Mouse (Mus musculus) MEL (cell line): ENCODE data around the gene Cyp4f14. TPM values are rescaled to one million over a fixed set of nuclear protein-coding genes. Genes with fewer than 3 reads are reported as not detected.

Source experiments
- DNase-seq: peaks from one replicate; pipeline ENCODE4 v3.0.0; 2011; ENCODE audit warnings: low read depth, low spot score
- H3K27ac ChIP-seq: 2 replicates; pipeline ENCODE4 v1.5.1; 2012; ENCODE audit warnings: low read depth, mild to moderate bottlenecking, control low read depth, low read length, moderate library complexity; ENCODE audit not compliant: control insufficient read depth
- H3K27me3 ChIP-seq, 2 experiments: fragments of 150-350 bp in 1 of 2; sonication (generic) in 1 of 2; 2 replicates each; pipeline ENCODE4 v1.6.1; 2012; ENCODE audit warnings: low read length in 2 of 2, mild to moderate bottlenecking in 2 of 2, improper control_type of control experiment in 1 of 2, moderate library complexity in 1 of 2; ENCODE audit not compliant: insufficient read depth in 2 of 2, control insufficient read depth in 1 of 2
- H3K36me3 ChIP-seq, 2 experiments: 2 replicates each; pipeline ENCODE4 v1.6.1; 2012 to 2014; ENCODE audit warnings: low read length in 2 of 2, improper control_type of control experiment in 1 of 2, inconsistent platforms in 1 of 2, mild to moderate bottlenecking in 1 of 2; ENCODE audit not compliant: insufficient read depth in 2 of 2, control insufficient read depth in 1 of 2
- H3K4me1 ChIP-seq, 2 experiments: fragments of 150-350 bp in 1 of 2; sonication (generic) in 1 of 2; 2 replicates each; pipeline ENCODE4 v1.6.1; 2012; ENCODE audit warnings: low read length in 2 of 2, improper control_type of control experiment in 1 of 2, mild to moderate bottlenecking in 1 of 2; ENCODE audit not compliant: insufficient read depth in 2 of 2, control insufficient read depth in 1 of 2
- H3K4me3 ChIP-seq, 2 experiments: fragments of 150-350 bp in 1 of 2; sonication (generic) in 1 of 2; 2 replicates each; pipeline ENCODE4 v1.5.1; 2012; ENCODE audit warnings: low read depth in 2 of 2, low read length in 2 of 2, mild to moderate bottlenecking in 2 of 2, moderate library complexity in 2 of 2, control low read depth in 1 of 2, improper control_type of control experiment in 1 of 2; ENCODE audit not compliant: control insufficient read depth in 1 of 2, insufficient read depth in 1 of 2
- H3K79me2 ChIP-seq: 2 replicates; pipeline ENCODE4 v1.6.1; 2012; ENCODE audit warnings: mild to moderate bottlenecking, low read length, moderate library complexity; ENCODE audit not compliant: control insufficient read depth, poor library complexity, insufficient read depth
- H3K9ac ChIP-seq: 2 replicates; pipeline ENCODE4 v1.6.1; 2012; ENCODE audit warnings: low read depth, mild to moderate bottlenecking, control low read depth, low read length, moderate library complexity; ENCODE audit not compliant: control insufficient read depth, poor library complexity, severe bottlenecking
- H3K9me3 ChIP-seq: fragments of 150-350 bp; sonication (generic); replicated peaks from 2 replicates; pipeline ENCODE4 v1.6.1; 2012; ENCODE audit warnings: mild to moderate bottlenecking, low read length, improper control_type of control experiment, moderate library complexity; ENCODE audit not compliant: insufficient read depth
- BHLHE40 ChIP-seq: IDR thresholded peaks from 2 replicates; pipeline ENCODE4 v1.6.1; 2012; ENCODE audit warnings: low read depth, mild to moderate bottlenecking, inconsistent platforms, low read length, improper control_type of control experiment, borderline replicate concordance
- CHD1 ChIP-seq: IDR thresholded peaks from 2 replicates; pipeline ENCODE4 v1.6.1; 2012; ENCODE audit warnings: low read depth, mild to moderate bottlenecking, inconsistent platforms, low read length, improper control_type of control experiment
- CHD2 ChIP-seq: IDR thresholded peaks from 2 replicates; pipeline ENCODE4 v1.6.1; 2011; ENCODE audit warnings: low read length, improper control_type of control experiment
- ELF1 ChIP-seq: IDR thresholded peaks from 2 replicates; pipeline ENCODE4 v1.6.1; 2014; ENCODE audit warnings: low read depth, mild to moderate bottlenecking, inconsistent platforms, low read length, improper control_type of control experiment, moderate library complexity
- EP300 ChIP-seq, 2 experiments: IDR thresholded peaks; 2 replicates each; pipeline ENCODE4 v1.6.1; 2011; ENCODE audit warnings: improper control_type of control experiment in 2 of 2, low read length in 2 of 2, low read depth in 1 of 2, mild to moderate bottlenecking in 1 of 2
- ETS1 ChIP-seq: IDR thresholded peaks from 2 replicates; pipeline ENCODE4 v1.6.1; 2012; ENCODE audit warnings: low read depth, mild to moderate bottlenecking, inconsistent platforms, low read length, improper control_type of control experiment, moderate library complexity
- GABPA ChIP-seq: IDR thresholded peaks from 2 replicates; pipeline ENCODE4 v1.6.1; 2012; ENCODE audit warnings: low read depth, mild to moderate bottlenecking, inconsistent platforms, low read length, improper control_type of control experiment, moderate library complexity
- JUND ChIP-seq: IDR thresholded peaks from 2 replicates; pipeline ENCODE4 v1.6.1; 2011; ENCODE audit warnings: low read depth, mild to moderate bottlenecking, improper control_type of control experiment, low read length
- KAT2A ChIP-seq: conservative IDR thresholded peaks from 2 replicates; pipeline ENCODE4 v1.6.1; 2012; ENCODE audit warnings: low read depth, low read length, improper control_type of control experiment, inconsistent platforms
- MAX ChIP-seq: IDR thresholded peaks from 2 replicates; pipeline ENCODE4 v1.6.1; 2011; ENCODE audit warnings: low read length, improper control_type of control experiment
- MAZ ChIP-seq: IDR thresholded peaks from 2 replicates; pipeline ENCODE4 v1.6.1; 2012; ENCODE audit warnings: low read depth, mild to moderate bottlenecking, inconsistent platforms, low read length, improper control_type of control experiment
- MYB ChIP-seq: IDR thresholded peaks from 2 replicates; pipeline ENCODE4 v1.6.1; 2011; ENCODE audit warnings: mild to moderate bottlenecking, low read depth, low read length, improper control_type of control experiment
- POLR2A ChIP-seq, 2 experiments: IDR thresholded peaks; 2 replicates each; pipeline ENCODE4 v1.6.1; 2011 to 2012; ENCODE audit warnings: low read length in 2 of 2, mild to moderate bottlenecking in 2 of 2, control low read depth in 1 of 2, improper control_type of control experiment in 1 of 2, low read depth in 1 of 2, moderate library complexity in 1 of 2; ENCODE audit not compliant: control insufficient read depth in 1 of 2, insufficient read depth in 1 of 2, poor library complexity in 1 of 2
- POLR2AphosphoS5 ChIP-seq: IDR thresholded peaks from 2 replicates; pipeline ENCODE4 v1.6.1; 2012; ENCODE audit warnings: low read depth, borderline replicate concordance, mild to moderate bottlenecking, inconsistent platforms, low read length, moderate library complexity, mixed read lengths
- RAD21 ChIP-seq: IDR thresholded peaks from 2 replicates; pipeline ENCODE4 v1.6.1; 2011; ENCODE audit warnings: mild to moderate bottlenecking, low read depth, low read length, improper control_type of control experiment
- RCOR1 ChIP-seq: IDR thresholded peaks from 2 replicates; pipeline ENCODE4 v1.6.1; 2012; ENCODE audit warnings: low read depth, mild to moderate bottlenecking, inconsistent platforms, low read length, improper control_type of control experiment
- SIN3A ChIP-seq: IDR thresholded peaks from 2 replicates; pipeline ENCODE4 v1.6.1; 2012; ENCODE audit warnings: low read length, improper control_type of control experiment, inconsistent platforms
- SMC3 ChIP-seq: IDR thresholded peaks from 2 replicates; pipeline ENCODE4 v1.6.1; 2011; ENCODE audit warnings: low read depth, low read length, improper control_type of control experiment
- TBP ChIP-seq: IDR thresholded peaks from 2 replicates; pipeline ENCODE4 v1.8.0; 2011; ENCODE audit warnings: low read depth, low read length, improper control_type of control experiment
- TCF12 ChIP-seq: IDR thresholded peaks from 2 replicates; pipeline ENCODE4 v1.6.1; 2014; ENCODE audit warnings: low read depth, mild to moderate bottlenecking, inconsistent platforms, low read length, improper control_type of control experiment, moderate library complexity
- UBTF ChIP-seq: IDR thresholded peaks from 2 replicates; pipeline ENCODE4 v1.6.1; 2012; ENCODE audit warnings: low read depth, mild to moderate bottlenecking, inconsistent platforms, low read length, improper control_type of control experiment, moderate library complexity, borderline replicate concordance; ENCODE audit not compliant: insufficient read depth
- USF1 ChIP-seq: IDR thresholded peaks from 2 replicates; pipeline ENCODE4 v1.6.1; 2014; ENCODE audit warnings: low read depth, mild to moderate bottlenecking, inconsistent platforms, low read length, improper control_type of control experiment, moderate library complexity
- USF2 ChIP-seq, 2 experiments: IDR thresholded peaks; 2 replicates each; pipeline ENCODE4 v1.6.1; 2011 to 2012; ENCODE audit warnings: improper control_type of control experiment in 2 of 2, low read length in 2 of 2, borderline replicate concordance in 1 of 2, inconsistent platforms in 1 of 2, low read depth in 1 of 2, mild to moderate bottlenecking in 1 of 2; ENCODE audit not compliant: insufficient read depth in 1 of 2
- ZC3H11A ChIP-seq: IDR thresholded peaks from 2 replicates; pipeline ENCODE4 v1.6.1; 2012; ENCODE audit warnings: low read depth, mild to moderate bottlenecking, inconsistent platforms, low read length, improper control_type of control experiment
- ZKSCAN1 ChIP-seq: IDR thresholded peaks from 2 replicates; pipeline ENCODE4 v1.6.1; 2012; ENCODE audit warnings: low read depth, mild to moderate bottlenecking, inconsistent platforms, low read length, improper control_type of control experiment, moderate library complexity
- ZMIZ1 ChIP-seq: IDR thresholded peaks from 2 replicates; pipeline ENCODE4 v1.6.1; 2012; ENCODE audit warnings: low read depth, mild to moderate bottlenecking, inconsistent platforms, low read length, improper control_type of control experiment, moderate library complexity
- polyA plus RNA-seq, 2 experiments: library from polyadenylated mRNA; stranded (reverse) in 1 of 2; unstranded in 1 of 2; fragments of >175 nt in 1 of 2; fragments of >200 nt in 1 of 2; gene quantifications; 2 replicates each; pipeline versions ENCODE4 v1.2.1 to v1.2.4; 2012; ENCODE audit warnings: low replicate concordance in 2 of 2, low read depth in 1 of 2; ENCODE audit not compliant: insufficient read length in 2 of 2, insufficient read depth in 1 of 2, missing spikeins in 1 of 2
- total RNA-seq: library from RNA; depleted of rRNA; stranded (reverse); fragments of 300-350 nt; gene quantifications from 2 replicates; pipeline ENCODE4 v1.2.3, GENCODE M21; 2012

Gene Cyp4f14
- total and polyA plus RNA-seq, 3 experiments = not detected

DNA sequence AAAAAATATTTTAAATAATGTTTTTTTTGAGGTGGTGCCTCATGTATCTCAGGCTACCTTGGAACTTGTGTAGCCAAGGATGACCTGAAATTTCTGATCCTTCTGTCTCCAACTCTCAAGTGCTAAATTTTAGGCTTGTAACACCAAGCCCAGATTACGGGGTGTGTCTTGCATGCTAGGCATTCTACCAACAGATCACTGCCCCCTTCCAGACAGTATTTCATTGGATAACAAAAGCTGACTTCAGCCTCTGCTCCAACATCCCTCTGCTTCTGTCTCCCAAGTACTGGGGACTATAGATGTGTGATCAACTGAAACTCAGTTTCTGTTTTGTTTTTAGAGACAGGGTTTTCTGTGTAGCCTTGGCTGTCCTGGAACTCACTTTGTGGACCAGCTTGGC, 6.5 kb upstream of the Cyp4f14 start (continued):
- TF ChIP-seq GABPA = no peak

GRCm38 (mm10) chr17:32919123-32919522, 2.0 kb upstream of the Cyp4f14 start:
- Histone ChIP-seq H3K4me3 (no peak overlapping the region), H3K9me3 (no peaks in the 10 kb centered on the region), H3K79me2 (no peaks in the 10 kb centered on the region), H3K9ac (no peak overlapping the region), H3K36me3 (no peaks in the 10 kb centered on the region), H3K27me3 (no peaks in the 10 kb centered on the region; a peak in 1 of 4 replicates), H3K4me1 (0 out of 4 replicates have a peak, but pooled peaks cover 0 to 3% of the 10 kb centered on the region in 2 experiments), H3K27ac (no peak overlapping the region)
- TF ChIP-seq RAD21 (no peak), RCOR1 (no peak), MAX (no peak), SMC3 (no peak), UBTF (no peak), TBP (no peak), ZMIZ1 (no peak), MYB (no peak), ETS1 (no peak), KAT2A (no peak), CHD1 (no peak), POLR2AphosphoS5 (no peak)
- no peak for DNase-seq

- H3K27ac ChIP-seq = no peak overlapping the region
- H3K4me3 ChIP-seq = no peak overlapping the region
- DNase-seq = no peak
- H3K36me3 ChIP-seq = no peaks in the 10 kb centered on the region
- H3K79me2 ChIP-seq = no peaks in the 10 kb centered on the region
- H3K4me1 ChIP-seq = 0 out of 4 replicates have a peak, but pooled peaks cover 0 to 3% of the 10 kb centered on the region in 2 experiments
- no peaks in the 10 kb centered on the region for H3K9me3 ChIP-seq
- H3K9ac ChIP-seq = no peak overlapping the region
- TF ChIP-seq POLR2A (IDR thresholded peaks at IDR 0.05; ENCODE audit: control insufficient read depth in 1 of 2, insufficient read depth in 1 of 2, low read depth in 1 of 2, low read length in 2 of 2, poor library complexity in 1 of 2) (no peak), GABPA (no peak), CHD2 (no peak), USF2 (IDR thresholded peaks at IDR 0.05; ENCODE audit: borderline replicate concordance in 1 of 2, insufficient read depth in 1 of 2, low read depth in 1 of 2, low read length in 2 of 2) (no peak), ZC3H11A (no peak), EP300 (IDR thresholded peaks at IDR 0.05; ENCODE audit: low read depth in 1 of 2, low read length in 2 of 2) (no peak), TBP (no peak), JUND (no peak), TCF12 (no peak), USF1 (no peak), SIN3A (no peak), RAD21 (no peak), ELF1 (no peak), KAT2A (no peak), MAZ (no peak), MYB (no peak), ZKSCAN1 (no peak), BHLHE40 (no peak)
- no peaks in the 10 kb centered on the region; a peak in 1 of 4 replicates for H3K27me3 ChIP-seq
These were observed 1.1 kb downstream of the Cyp4f14 start for GRCm38 (mm10) chr17:32916075-32916474.
